ENCODE assay signal across 21 mouse cellular contexts in the genomic region with DNA sequence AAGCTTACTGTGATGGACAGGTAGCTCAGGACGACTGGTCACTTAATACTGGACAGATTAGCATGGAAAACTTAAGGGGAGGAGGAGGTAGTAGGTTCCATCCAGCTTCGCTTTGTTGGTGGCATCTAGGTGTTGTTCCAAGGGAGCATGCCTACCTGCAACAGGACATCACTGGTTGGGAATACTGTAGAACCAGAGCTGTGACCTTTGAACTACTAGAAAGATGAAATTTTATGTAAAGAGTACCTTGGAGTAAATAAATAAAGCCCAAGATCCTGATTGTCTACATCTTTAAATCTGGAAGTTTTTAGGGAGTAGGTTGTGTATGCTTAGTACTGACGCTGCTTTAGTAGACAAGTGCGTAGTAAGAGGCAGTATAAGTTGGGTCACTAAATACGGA. TPM values are rescaled to one million over a fixed set of nuclear protein-coding genes. Genes with fewer than 3 reads are reported as not detected.
A peak's percentile ranks its signal among the peaks of the same experiment; 100 is the strongest.
DNase-seq lines count a peak whose midpoint lies in the region; ATAC-seq and TF ChIP-seq lines count a peak whose summit lies in the region.
"Had no signal": no experiment of that assay in that cellular context is flagged by ENCODE, and none has a peak within 500 bp of the region (broad histone marks: within the 10 kb centered on the region; RNA-seq: fewer than 3 reads in every experiment).

No protein-coding gene starts in this region.

- no peak overlapping the region for H3K4me2 ChIP-seq in kidney, embryonic 15.5 days
- H3K4me2 ChIP-seq in liver, embryonic 15.5 days, result peak overlapping the region; percentile 80
- H3K4me2 ChIP-seq: hindbrain, embryonic 14.5 days; midbrain, embryonic 15.5 days; stomach, embryonic 15.5 days had no signal

- no peak overlapping the region for H3K4me3 ChIP-seq in kidney, embryonic 15.5 days (replicated peaks)
- peak overlapping the region; percentile 100 for H3K4me3 ChIP-seq in E14TG2a.4 (replicated peaks; ENCODE audit: low read length)
- H3K4me3 ChIP-seq in liver, embryonic 15.5 days (replicated peaks), result 0 out of 2 replicates have a peak overlapping the region, but pooled peaks have one; percentile 98
- H3K4me3 ChIP-seq: midbrain, embryonic 15.5 days; stomach, embryonic 15.5 days had no signal

- ATAC-seq in kidney, embryonic 15.5 days (replicated peaks; ENCODE audit: low FRiP score), result no peak
- ATAC-seq in liver, embryonic 15.5 days (ENCODE audit: insufficient read depth), result no peak
- ATAC-seq: midbrain, embryonic 15.5 days had no signal

- DNase-seq in kidney, adult 18-20 months, result no peak
- DNase-seq in ZHBTc4 (ENCODE audit: low read depth, low spot score), result peak; percentile 28
- DNase-seq in layer of hippocampus, adult 9-11 months, result no peak
- no peak for DNase-seq in retina, postnatal 1 day
- DNase-seq: adrenal gland, postnatal 14 days; B cell, adult 2 months; cerebellum, adult 18-20 months; cerebellum, postnatal 36 days; gastrocnemius, postnatal 36 days; heart, postnatal 14 days; kidney, adult 9 months; kidney, postnatal 4 days; right cerebral cortex, adult 18-20 months had no signal

- peaks cover 65% of the 10 kb centered on the region for H3K36me3 ChIP-seq in kidney, embryonic 15.5 days
- peaks cover 78% of the 10 kb centered on the region for H3K36me3 ChIP-seq in E14TG2a.4 (ENCODE audit: insufficient read depth, low read length)
- peaks cover 70% of the 10 kb centered on the region for H3K36me3 ChIP-seq in liver, embryonic 15.5 days (replicated peaks)

- 0 out of 2 replicates have a peak overlapping the region, but pooled peaks have one; percentile 35 for H3K9ac ChIP-seq in kidney, embryonic 15.5 days
- H3K9ac ChIP-seq in liver, embryonic 15.5 days, result no peak overlapping the region
- H3K9ac ChIP-seq: hindbrain, embryonic 14.5 days; midbrain, embryonic 15.5 days; stomach, embryonic 15.5 days had no signal

- H3K27ac ChIP-seq in kidney, embryonic 15.5 days, result no peak overlapping the region
- H3K27ac ChIP-seq in liver, embryonic 15.5 days (replicated peaks), result no peak overlapping the region; the same call in 1 of the 2 replicates
- H3K27ac ChIP-seq: heart, embryonic 10.5 days; hindbrain, embryonic 14.5 days; macrophage; midbrain, embryonic 15.5 days; stomach, embryonic 15.5 days had no signal

- no peak for TF ChIP-seq CTCF in E14TG2a.4 (conservative IDR thresholded peaks at IDR 0.05; ENCODE audit: low read length)

- whole genome bisulfite sequencing in kidney, embryonic 15.5 days, result 79% methylated on average over 5 of the region's 5 CpGs
- WGBS in liver, embryonic 15.5 days (ENCODE audit: insufficient replicate concordance), result 57% methylated on average over 5 of the region's 5 CpGs

- H3K27me3 ChIP-seq in kidney, embryonic 15.5 days, result no peaks in the 10 kb centered on the region
- no peaks in the 10 kb centered on the region for H3K27me3 ChIP-seq in E14TG2a.4 (ENCODE audit: insufficient read depth, low read length)
- H3K27me3 ChIP-seq in liver, embryonic 15.5 days, result no peaks in the 10 kb centered on the region
- H3K27me3 ChIP-seq: midbrain, embryonic 15.5 days; stomach, embryonic 15.5 days had no signal

- H3K9me3 ChIP-seq in kidney, embryonic 15.5 days (replicated peaks), result no peaks in the 10 kb centered on the region
- H3K9me3 ChIP-seq in E14TG2a.4 (ENCODE audit: low read length), result no peaks in the 10 kb centered on the region
- H3K9me3 ChIP-seq in liver, embryonic 15.5 days (replicated peaks), result no peaks in the 10 kb centered on the region
- H3K9me3 ChIP-seq: heart, embryonic 10.5 days; midbrain, embryonic 15.5 days; stomach, embryonic 15.5 days had no signal

- H3K4me1 ChIP-seq in kidney, embryonic 15.5 days, result peaks cover 25% of the 10 kb centered on the region
- H3K4me1 ChIP-seq in E14TG2a.4 (replicated peaks; ENCODE audit: low read depth, low read length), result peaks cover 46% of the 10 kb centered on the region
- H3K4me1 ChIP-seq in liver, embryonic 15.5 days (replicated peaks), result peaks cover 70% of the 10 kb centered on the region

RNA-seq across cellular contexts. Expression of a gene that starts 3.1 kb away (rescaled TPM):
- 135 and 148 TPM in 2 replicates for polyA plus RNA-seq in kidney, embryonic 15.5 days (2015; fragmentation: Nextera tagmentation; extraction: Ambion mirVana)
- 58.5 and 71.9 TPM in 2 replicates for polyA plus RNA-seq in liver, embryonic 15.5 days (2015; fragmentation: Nextera tagmentation; extraction: Ambion mirVana)

RNA-seq across cellular contexts. Expression of a gene that starts 14.2 kb away (rescaled TPM):
- polyA plus RNA-seq in kidney, embryonic 15.5 days (2015; fragmentation: Nextera tagmentation; extraction: Ambion mirVana), result 0.03 TPM in 1 of 2 replicates, not detected in the other
- polyA plus RNA-seq in liver, embryonic 15.5 days (2015; fragmentation: Nextera tagmentation; extraction: Ambion mirVana), result not detected in 2 replicates
